Mouse (Mus musculus) frontal cortex, postnatal 36 days (tissue): ENCODE measurements around the gene Pfdn5.

Experiments
- DNase-seq, 2 experiments: peaks; one replicate each; pipeline ENCODE4 v3.0.0; 2022; ENCODE audit warnings: low spot score in 2 of 2

Pfdn5 gene

DNA sequence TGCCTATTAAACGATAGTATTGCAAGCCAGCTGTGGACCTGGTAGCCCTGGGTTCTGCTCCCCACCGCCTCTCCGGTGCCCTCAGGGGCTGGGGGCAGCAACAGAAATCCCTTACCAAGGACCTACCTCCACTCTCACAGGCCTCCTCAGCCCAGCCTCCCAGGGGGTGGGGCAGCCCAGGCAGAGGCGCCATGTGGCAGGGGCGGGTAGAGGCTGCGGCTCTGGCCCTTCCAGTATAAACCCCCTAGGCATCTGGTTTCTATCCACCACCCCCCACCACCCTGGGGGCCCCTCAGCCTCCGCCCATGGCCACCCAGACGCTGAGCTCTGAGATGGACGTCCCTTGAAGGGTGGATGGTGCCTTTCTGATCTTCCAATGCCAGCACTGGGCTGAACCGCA, 44.8 kb downstream of the Pfdn5 start:
- no peak for DNase-seq

DNA sequence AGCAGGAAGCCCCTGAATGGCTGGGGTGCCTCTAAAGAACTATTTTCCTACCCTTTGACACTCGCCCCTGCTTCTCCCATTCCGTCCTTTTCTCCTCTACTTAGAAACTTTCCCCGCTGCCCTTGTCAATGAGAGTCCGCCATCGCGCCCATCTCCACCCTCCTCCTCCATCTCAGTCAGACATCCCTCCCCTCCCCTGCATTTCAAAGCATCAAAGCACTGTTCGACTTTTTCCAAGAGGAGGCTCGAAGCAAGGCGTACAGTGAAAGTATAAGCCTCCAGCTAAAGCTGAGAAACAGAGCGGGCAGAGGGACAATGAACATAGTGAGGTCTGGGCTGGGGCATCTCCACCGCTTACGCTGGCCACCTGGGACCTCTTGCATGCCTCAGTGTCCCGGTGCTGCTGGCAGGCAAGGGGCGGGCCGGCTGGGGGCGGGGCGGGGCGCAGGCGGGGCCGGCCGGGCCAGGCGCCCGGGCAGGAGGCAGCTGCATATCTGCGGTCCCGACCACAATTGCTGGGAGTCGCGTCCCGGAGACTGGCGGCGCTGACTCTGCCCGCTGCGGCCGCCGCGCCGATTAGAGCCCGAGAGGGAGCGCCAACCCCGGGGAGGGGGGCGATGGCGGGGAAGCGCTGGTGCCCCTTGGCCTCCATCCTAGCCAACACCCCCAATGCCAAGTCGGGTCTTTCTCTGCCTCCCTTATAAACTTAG, 50.7 kb downstream of the Pfdn5 start:
- DNase-seq = peak in 1 of 2 experiments; percentile 14

DNA sequence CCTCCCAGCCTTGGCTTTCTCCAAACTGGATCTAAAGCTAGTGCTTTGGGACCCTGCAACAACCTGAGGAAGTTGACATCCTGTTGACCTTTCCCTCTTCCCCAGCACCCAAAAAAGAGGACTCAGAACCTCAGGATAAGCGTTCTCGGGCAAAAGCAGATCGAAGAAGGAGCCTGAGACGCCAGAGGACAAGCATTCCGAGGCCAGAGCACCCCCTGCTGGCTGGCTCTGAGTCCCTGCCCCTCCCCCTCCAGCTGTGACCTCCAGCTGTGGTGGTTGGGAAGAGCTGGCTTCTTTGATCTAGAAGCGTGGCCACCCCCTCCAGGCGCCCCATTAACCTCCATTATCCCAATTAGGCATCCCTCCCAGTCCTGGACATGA, 51.2 kb downstream of the Pfdn5 start:
- DNase-seq = peak; percentile 74 to 76

DNA sequence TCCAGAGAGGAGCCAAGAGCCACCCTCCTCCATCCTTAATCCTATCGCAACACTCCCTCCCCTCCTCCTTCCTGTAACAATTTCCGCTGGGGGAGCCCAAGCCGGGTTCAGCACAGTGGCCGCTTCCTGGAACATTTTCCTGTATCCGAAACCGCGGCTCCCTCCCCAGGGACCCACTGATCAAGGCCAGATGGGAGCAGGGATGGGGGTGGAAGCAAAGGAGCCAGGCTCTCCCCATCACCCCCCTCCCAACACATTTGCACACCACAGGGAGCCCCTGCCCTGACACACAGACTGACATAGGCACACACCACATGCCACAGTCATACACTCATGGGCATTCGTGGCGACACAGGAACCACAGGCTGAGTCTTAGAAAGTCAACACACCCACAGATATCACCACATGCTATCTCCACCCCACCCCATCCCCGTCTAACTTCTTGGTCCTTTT, 51.9 kb downstream of the Pfdn5 start:
- no peak for DNase-seq
